Mouse (Mus musculus): ENCODE results near the gene Prl2a1. TPM values are rescaled to one million over a fixed set of nuclear protein-coding genes. Genes with fewer than 3 reads are reported as not detected.
"Not testable (repeated sequence)": the region's sequence is repeated elsewhere in the genome, so short reads cannot be mapped to it uniquely, and the experiment has no call there.

Gene Prl2a1
- not detected in 2 replicates for polyA plus RNA-seq (2014; fragmentation: Nextera tagmentation; extraction: Ambion mirVana)

- DNase-seq (ENCODE audit: low spot score) (no peak), ATAC-seq (replicated peaks; ENCODE audit: low FRiP score) (no peak)
- 85% methylated on average over 1 of the region's 1 CpGs for WGBS
Measured at GRCm38 (mm10) chr13:27801354-27801753, at the start of gene Prl2a1. Prl2a1 (plus strand) TSS chr13:27801654.

GRCm38 (mm10) chr13:27780704-27781103 is 20.8 kb upstream of the Prl2a1 start, which contains the start of gene Prl7c1:
Prl7c1 (minus strand) TSS chr13:27780804.
- DNase-seq (ENCODE audit: low spot score); H3K4me3 ChIP-seq (ENCODE audit: low read depth, low read length); H3K9ac ChIP-seq (ENCODE audit: low read depth, low read length); H3K27ac ChIP-seq (ENCODE audit: low read depth, low read length); H3K27me3 ChIP-seq (replicated peaks; ENCODE audit: control insufficient read depth, insufficient read depth, low read length); ATAC-seq (replicated peaks; ENCODE audit: low FRiP score); H3K4me2 ChIP-seq; H3K36me3 ChIP-seq (ENCODE audit: control insufficient read depth, insufficient read depth, low read length); H3K4me1 ChIP-seq (replicated peaks; ENCODE audit: control insufficient read depth, insufficient read depth, low read length); H3K9me3 ChIP-seq (ENCODE audit: control insufficient read depth, low read length): not testable (repeated sequence)
- WGBS: 79% methylated on average over 2 of the region's 3 CpGs

More at GRCm38 (mm10) chr13:27801354-27801753, at the start of gene Prl2a1:
- no peak within 1 kb of the TSS for H3K27ac ChIP-seq (ENCODE audit: low read depth, low read length)
- no peaks in the 10 kb centered on the region for H3K9me3 ChIP-seq (ENCODE audit: control insufficient read depth, low read length)
- H3K4me2 ChIP-seq: no peak within 1 kb of the TSS
- H3K9ac ChIP-seq (ENCODE audit: low read depth, low read length): no peak within 1 kb of the TSS
- H3K36me3 ChIP-seq (ENCODE audit: control insufficient read depth, insufficient read depth, low read length): no peaks in the 10 kb centered on the region
- no peaks in the 10 kb centered on the region for H3K27me3 ChIP-seq (replicated peaks; ENCODE audit: control insufficient read depth, insufficient read depth, low read length)
- no peak within 1 kb of the TSS for H3K4me3 ChIP-seq (ENCODE audit: low read depth, low read length)
- H3K4me1 ChIP-seq (replicated peaks; ENCODE audit: control insufficient read depth, insufficient read depth, low read length): no peaks in the 10 kb centered on the region

GRCm38 (mm10) chr13:27799303-27799702 is 2.2 kb upstream of the Prl2a1 start:
- DNase-seq (ENCODE audit: low spot score) (no peak), ATAC-seq (replicated peaks; ENCODE audit: low FRiP score) (no peak)
- Histone ChIP-seq H3K4me2 (no peak overlapping the region), H3K4me1 (replicated peaks; ENCODE audit: control insufficient read depth, insufficient read depth, low read length) (no peaks in the 10 kb centered on the region), H3K27me3 (replicated peaks; ENCODE audit: control insufficient read depth, insufficient read depth, low read length) (no peaks in the 10 kb centered on the region), H3K4me3 (ENCODE audit: low read depth, low read length) (no peak overlapping the region), H3K9me3 (ENCODE audit: control insufficient read depth, low read length) (no peaks in the 10 kb centered on the region), H3K27ac (ENCODE audit: low read depth, low read length) (no peak overlapping the region), H3K9ac (ENCODE audit: low read depth, low read length) (no peak overlapping the region), H3K36me3 (ENCODE audit: control insufficient read depth, insufficient read depth, low read length) (no peaks in the 10 kb centered on the region)
- 62% methylated on average over 4 of the region's 4 CpGs for WGBS

GRCm38 (mm10) chr13:27802765-27803164 is 1.3 kb downstream of the Prl2a1 start:
- H3K36me3 ChIP-seq (ENCODE audit: control insufficient read depth, insufficient read depth, low read length): no peaks in the 10 kb centered on the region
- DNase-seq (ENCODE audit: low spot score) (no peak), ATAC-seq (replicated peaks; ENCODE audit: low FRiP score) (no peak)
- no peak overlapping the region for H3K4me2 ChIP-seq
- no peaks in the 10 kb centered on the region for H3K27me3 ChIP-seq (replicated peaks; ENCODE audit: control insufficient read depth, insufficient read depth, low read length)
- no peaks in the 10 kb centered on the region for H3K4me1 ChIP-seq (replicated peaks; ENCODE audit: control insufficient read depth, insufficient read depth, low read length)
- H3K27ac ChIP-seq (ENCODE audit: low read depth, low read length): no peak overlapping the region
- H3K9me3 ChIP-seq (ENCODE audit: control insufficient read depth, low read length): no peaks in the 10 kb centered on the region
- H3K9ac ChIP-seq (ENCODE audit: low read depth, low read length): no peak overlapping the region
- WGBS: 76% methylated on average over 1 of the region's 1 CpGs
- H3K4me3 ChIP-seq (ENCODE audit: low read depth, low read length): no peak overlapping the region

GRCm38 (mm10) chr13:27849042-27849441 is 47.6 kb downstream of the Prl2a1 start, which contains the start of gene Prl2c1:
Prl2c1 (plus strand) TSS chr13:27849342.
- DNase-seq (ENCODE audit: low spot score) (no peak), ATAC-seq (replicated peaks; ENCODE audit: low FRiP score) (no peak)
- no peak within 1 kb of the TSS for H3K9ac ChIP-seq (ENCODE audit: low read depth, low read length)
- H3K9me3 ChIP-seq (ENCODE audit: control insufficient read depth, low read length): no peaks in the 10 kb centered on the region
- no peak within 1 kb of the TSS for H3K4me2 ChIP-seq
- no peaks in the 10 kb centered on the region for H3K4me1 ChIP-seq (replicated peaks; ENCODE audit: control insufficient read depth, insufficient read depth, low read length)
- no peak within 1 kb of the TSS for H3K4me3 ChIP-seq (ENCODE audit: low read depth, low read length)
- H3K36me3 ChIP-seq (ENCODE audit: control insufficient read depth, insufficient read depth, low read length): no peaks in the 10 kb centered on the region
- H3K27ac ChIP-seq (ENCODE audit: low read depth, low read length): no peak within 1 kb of the TSS
- whole genome bisulfite sequencing: 73% methylated on average over 3 of the region's 3 CpGs
- H3K27me3 ChIP-seq (replicated peaks; ENCODE audit: control insufficient read depth, insufficient read depth, low read length): no peaks in the 10 kb centered on the region

Other genes with a start within 250 kb of the Prl2a1 start
- not detected in 2 replicates for gene Prl8a9, start 237.0 kb upstream of the Prl2a1 start, polyA plus RNA-seq (2014; fragmentation: Nextera tagmentation; extraction: Ambion mirVana)
- not detected in 2 replicates for gene Prl8a1, start 219.5 kb upstream of the Prl2a1 start, polyA plus RNA-seq (2014; fragmentation: Nextera tagmentation; extraction: Ambion mirVana)
- gene Prl7b1, start 191.1 kb upstream of the Prl2a1 start, polyA plus RNA-seq (2014; fragmentation: Nextera tagmentation; extraction: Ambion mirVana): not detected in 2 replicates
- not detected in 2 replicates for gene Prl7a1, start 159.2 kb upstream of the Prl2a1 start, polyA plus RNA-seq (2014; fragmentation: Nextera tagmentation; extraction: Ambion mirVana)
- not detected in 2 replicates for gene Prl7a2, start 133.6 kb upstream of the Prl2a1 start, polyA plus RNA-seq (2014; fragmentation: Nextera tagmentation; extraction: Ambion mirVana)
- not detected in 2 replicates for gene Prl7d1, start 84.9 kb upstream of the Prl2a1 start, polyA plus RNA-seq (2014; fragmentation: Nextera tagmentation; extraction: Ambion mirVana)
- gene Prl7c1, start 20.9 kb upstream of the Prl2a1 start, polyA plus RNA-seq (2014; fragmentation: Nextera tagmentation; extraction: Ambion mirVana): not detected in 2 replicates
- not detected in 2 replicates for gene Prl2c1, start 47.7 kb downstream of the Prl2a1 start, polyA plus RNA-seq (2014; fragmentation: Nextera tagmentation; extraction: Ambion mirVana)
- gene Prl4a1, start 214.6 kb downstream of the Prl2a1 start, polyA plus RNA-seq (2014; fragmentation: Nextera tagmentation; extraction: Ambion mirVana): not detected in 2 replicates

All from liver, embryonic 11.5 days (tissue).